Mouse (Mus musculus) G1E (cell line): Measurements from ENCODE around the gene Olfr1358.

Experiments
- CTCF ChIP-seq: IDR thresholded peaks from 2 replicates; pipeline ENCODE4 v1.5.1; 2012; ENCODE audit warnings: low read depth, low read length, inconsistent platforms, mixed read lengths
- GATA1 ChIP-seq: IDR thresholded peaks from 2 replicates; pipeline ENCODE4 v1.6.1; 2012; ENCODE audit warnings: borderline replicate concordance, low read length, inconsistent platforms, mixed read lengths
- GATA2 ChIP-seq: IDR thresholded peaks from 2 replicates; pipeline ENCODE4 v1.6.1; 2012; ENCODE audit warnings: low read depth, low read length, inconsistent platforms, borderline replicate concordance
- POLR2AphosphoS5 ChIP-seq: IDR thresholded peaks from 2 replicates; pipeline ENCODE4 v1.6.1; 2012; ENCODE audit warnings: low read depth, low read length, inconsistent platforms; ENCODE audit not compliant: insufficient replicate concordance
- TAL1 ChIP-seq: conservative IDR thresholded peaks from 2 replicates; pipeline ENCODE4 v1.6.1; 2012; ENCODE audit warnings: low read depth, low read length, inconsistent platforms, mixed read lengths

- TF ChIP-seq CTCF (no peak), GATA1 (no peak), GATA2 (no peak), POLR2AphosphoS5 (no peak), TAL1 (no peak)
Observed at GRCm38 (mm10) chr10:78474759-78475158, 42.5 kb upstream of the Olfr1358 start.
